Mouse (Mus musculus): ENCODE results near the gene Krtap13.

- TF ChIP-seq CTCF (IDR thresholded peaks at IDR 0.05; ENCODE audit: low read depth, low read length) (no peak), POLR2A (IDR thresholded peaks at IDR 0.05; ENCODE audit: borderline replicate concordance, low read depth, low read length) (no peak)
Observed at GRCm38 (mm10) chr16:88777596-88777995, 26.2 kb upstream of the Krtap13 start, which contains the start of gene Gm5965.
